Mouse (Mus musculus) left cerebral cortex, adult 2 months (tissue): ENCODE measurements around the gene Sp4. TPM values are rescaled to one million over a fixed set of nuclear protein-coding genes. Genes with fewer than 3 reads are reported as not detected.

ENCODE experiments used
- DNase-seq, 2 experiments: peaks; one replicate each; pipeline ENCODE4 v3.0.0; 2021 to 2022; ENCODE audit warnings: low spot score in 2 of 2, mixed read lengths in 1 of 2; ENCODE audit errors: extremely low spot score in 1 of 2
- H3K27ac ChIP-seq: fragments of 200-600 bp; 2 replicates; pipeline ENCODE4 v1.8.1; 2022
- H3K4me3 ChIP-seq: fragments of 200-600 bp; 2 replicates; pipeline ENCODE4 v1.8.1; 2022
- CTCF ChIP-seq: fragments of 200-600 bp; IDR thresholded peaks from 2 replicates; pipeline ENCODE4 v1.8.1; 2022; ENCODE audit warnings: antibody characterized with exemption, mild to moderate bottlenecking, moderate library complexity
- intact Hi-C: fragments of 180-260 bp; cut with DNase I; formaldehyde crosslinking; loops from one replicate; pipeline ENCODE4 v1.15.1; 2025
- total RNA-seq, 2 experiments: library from RNA; stranded (reverse); gene quantifications; 2 replicates each; pipeline ENCODE4 v1.2.3; 2021

Gene Sp4
- total RNA-seq, 2 experiments from 2014 or later: 27.6 to 29.6 TPM

DNA sequence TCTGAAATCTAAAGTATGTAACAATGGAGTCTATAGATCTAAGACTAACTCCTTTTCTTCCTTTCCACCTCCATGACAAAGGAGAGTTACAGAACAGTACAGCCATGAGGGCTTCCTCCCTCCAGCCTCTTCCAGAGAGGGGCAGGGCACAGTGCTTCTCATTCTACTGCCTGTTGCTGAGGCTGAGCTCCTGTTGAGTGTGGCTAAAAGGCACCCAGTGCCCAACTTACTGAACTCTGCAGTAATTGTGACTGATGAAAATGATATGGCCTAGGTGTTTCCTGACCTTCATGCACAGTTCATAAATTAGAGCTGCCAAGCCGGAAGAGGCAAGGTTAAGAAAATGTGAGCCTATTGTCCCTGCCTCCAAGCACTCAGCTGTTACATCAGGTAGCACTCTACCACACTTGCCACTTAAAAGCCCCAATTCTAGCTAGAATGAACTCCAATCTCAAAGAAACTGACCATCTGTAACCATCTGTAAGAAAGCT lies 45.9 kb downstream of the Sp4 start:
- no peak for DNase-seq
- intact Hi-C loops: no loop called here
- no peak overlapping the region for H3K4me3 ChIP-seq
- TF ChIP-seq CTCF: no peak
- H3K27ac ChIP-seq: no peak overlapping the region

DNA sequence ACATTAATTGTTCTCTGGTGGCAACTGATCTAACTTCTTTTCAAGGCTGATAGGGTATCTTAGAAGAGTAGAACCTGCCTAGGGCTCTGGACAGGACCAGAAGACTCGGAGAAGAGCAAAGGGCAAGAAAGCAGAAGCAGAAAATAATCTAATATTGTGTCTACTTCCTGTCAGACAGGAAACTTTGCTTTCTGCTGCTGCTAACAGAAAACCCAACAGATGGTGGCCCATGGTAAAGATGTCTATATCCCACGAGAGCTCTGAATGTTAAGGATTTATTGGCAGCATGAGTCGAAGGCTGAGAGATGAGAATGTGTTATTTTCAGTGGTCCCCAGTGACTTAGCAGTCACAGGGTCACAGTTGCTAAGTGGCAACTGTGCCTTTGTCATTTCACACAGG lies 80.1 kb downstream of the Sp4 start:
- DNase-seq: no peak
- no peak for TF ChIP-seq CTCF
- Histone ChIP-seq H3K27ac (no peak overlapping the region), H3K4me3 (no peak overlapping the region)
- intact Hi-C loops: no loop called here

DNA sequence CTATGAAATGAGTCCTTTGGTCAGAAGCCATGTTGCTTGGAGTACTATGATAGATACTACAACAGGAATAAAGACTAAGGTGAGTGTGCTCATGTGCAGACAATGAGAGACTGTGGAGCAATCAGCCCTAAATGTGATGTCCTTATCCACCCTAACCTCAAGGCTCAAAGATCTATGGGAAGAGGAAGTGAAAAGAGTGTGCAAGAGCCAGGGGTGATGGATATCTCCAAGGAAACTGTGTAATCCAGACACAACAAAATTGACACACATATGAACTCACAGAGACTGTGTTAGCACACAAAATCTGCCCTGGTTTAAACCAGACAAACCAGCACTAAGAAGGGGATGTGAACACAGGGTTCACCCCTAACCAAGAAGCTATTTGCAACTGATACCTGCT lies 81.2 kb downstream of the Sp4 start:
- no peak for DNase-seq
- H3K27ac ChIP-seq: no peak overlapping the region
- TF ChIP-seq CTCF: no peak
- H3K4me3 ChIP-seq: no peak overlapping the region
- intact Hi-C loops: no loop called here

DNA sequence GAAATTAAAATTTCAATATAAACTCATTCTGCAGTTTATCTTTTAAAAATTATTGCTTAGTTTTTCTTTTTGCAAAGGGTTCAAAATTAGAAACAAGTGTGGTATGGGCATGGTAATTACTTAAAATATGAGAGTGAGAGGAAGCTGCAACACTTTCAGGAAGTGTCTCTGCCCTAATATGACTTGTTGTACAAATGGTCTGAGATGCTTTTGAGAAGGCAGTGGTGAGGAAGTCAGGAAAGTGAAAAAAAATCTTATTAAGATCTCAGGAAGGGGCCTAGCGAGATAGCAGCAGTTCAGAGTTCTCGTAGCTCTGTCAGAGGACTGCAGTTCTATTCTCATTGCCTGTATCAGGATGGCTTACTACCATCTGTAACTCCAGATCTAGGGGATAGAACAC lies 89.1 kb downstream of the Sp4 start:
- H3K27ac ChIP-seq: no peak overlapping the region
- no peak for TF ChIP-seq CTCF
- H3K4me3 ChIP-seq: no peak overlapping the region
- no peak for DNase-seq
- intact Hi-C loops: loop anchor here (1.0 kb wide), 1 partner anchor 33 kb away; no protein-coding TSS in a partner anchor

DNA sequence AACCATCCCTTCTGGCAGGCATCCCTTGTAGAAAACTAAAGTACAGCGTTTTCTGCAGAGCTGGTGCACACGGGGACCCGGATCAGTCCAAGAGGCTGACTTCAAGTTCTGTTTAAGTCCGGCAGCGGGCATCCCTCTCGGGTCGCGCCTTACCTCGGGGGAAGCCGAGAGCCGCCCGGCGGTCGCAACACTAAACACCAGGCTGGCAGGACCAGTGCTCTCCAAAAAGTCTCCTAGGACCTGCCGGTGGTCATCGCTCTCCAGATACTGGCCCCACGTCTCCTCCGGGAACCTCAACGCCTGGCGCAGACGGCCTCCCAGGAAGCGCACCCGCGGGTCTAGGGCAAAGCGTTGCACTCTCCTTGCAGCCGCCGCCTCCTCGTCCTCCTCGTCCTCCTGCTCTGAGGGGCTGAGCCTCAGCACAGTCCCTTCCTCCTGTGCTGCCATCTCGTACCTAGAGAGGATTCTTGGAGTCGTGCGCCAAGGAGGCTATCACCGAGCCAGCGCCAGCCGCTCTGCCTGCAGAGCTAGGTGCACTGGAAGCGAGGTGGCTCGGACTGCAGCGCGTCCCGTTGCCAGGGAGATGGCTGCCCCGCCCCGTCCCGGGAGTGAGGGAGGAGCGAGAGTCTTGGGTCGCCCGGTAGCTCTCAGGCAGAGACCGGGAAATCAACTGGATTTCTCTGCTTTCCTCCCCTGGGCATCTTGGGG lies 102.7 kb downstream of the Sp4 start, which contains the start of gene Dnah11:
TSS of gene Dnah11 (minus strand) at position 658 of the 708 bp plus-strand sequence.
- intact Hi-C loops: loop anchor here (10.0 kb wide), 1 partner anchor 656 kb away; no protein-coding TSS in a partner anchor
- DNase-seq: peak; percentile 50 to 51
- Histone ChIP-seq H3K27ac (no peak within 1 kb of the TSS), H3K4me3 (peak within 1 kb of the TSS; percentile 45)
- no peak; the same call in 1 of the 2 replicates for TF ChIP-seq CTCF

DNA sequence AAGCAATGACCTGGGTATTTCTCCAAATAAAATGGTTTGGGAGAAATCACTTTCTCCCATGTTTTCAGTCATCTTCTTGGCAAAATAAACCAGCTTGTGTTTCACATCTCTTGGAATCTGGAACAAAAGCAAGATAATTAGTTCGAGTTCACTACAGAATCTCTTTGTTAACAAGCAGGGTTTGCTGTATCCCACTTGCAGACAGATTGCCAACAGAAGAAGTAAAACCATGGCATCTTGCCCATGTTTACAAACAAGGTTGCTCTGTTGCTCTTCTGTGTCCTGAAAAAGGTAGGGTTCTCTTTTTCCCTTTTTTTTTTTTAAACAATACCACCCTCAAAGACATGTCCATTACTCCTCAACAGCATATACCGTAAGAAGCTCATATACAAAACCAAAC lies 104.7 kb downstream of the Sp4 start:
- intact Hi-C loops: loop anchor here (10.0 kb wide), 1 partner anchor 658 kb away; no protein-coding TSS in a partner anchor
- Histone ChIP-seq H3K4me3 (no peak overlapping the region), H3K27ac (no peak overlapping the region)
- no peak for TF ChIP-seq CTCF
- no peak for DNase-seq

DNA sequence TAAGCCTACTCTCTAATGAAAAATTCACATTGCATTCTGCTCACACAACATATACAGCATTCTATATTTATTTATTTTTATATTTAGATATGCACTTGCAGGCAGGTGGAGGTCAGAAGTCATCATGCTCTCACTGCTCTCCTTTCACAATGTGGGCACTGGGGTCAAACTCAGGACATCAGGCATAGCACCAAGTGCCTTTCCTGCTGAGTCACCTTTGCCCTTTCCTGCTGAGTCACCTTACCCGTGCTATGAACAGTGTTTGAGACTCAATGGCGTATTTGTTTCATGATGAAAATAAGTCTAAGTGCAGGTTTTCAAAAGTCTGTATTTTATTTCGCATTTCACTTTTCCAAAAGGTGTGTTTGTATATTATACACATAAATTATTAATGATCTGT lies 111.7 kb downstream of the Sp4 start:
- TF ChIP-seq CTCF: no peak
- intact Hi-C loops: no loop called here
- Histone ChIP-seq H3K27ac (no peak overlapping the region), H3K4me3 (no peak overlapping the region)
- no peak for DNase-seq

DNA sequence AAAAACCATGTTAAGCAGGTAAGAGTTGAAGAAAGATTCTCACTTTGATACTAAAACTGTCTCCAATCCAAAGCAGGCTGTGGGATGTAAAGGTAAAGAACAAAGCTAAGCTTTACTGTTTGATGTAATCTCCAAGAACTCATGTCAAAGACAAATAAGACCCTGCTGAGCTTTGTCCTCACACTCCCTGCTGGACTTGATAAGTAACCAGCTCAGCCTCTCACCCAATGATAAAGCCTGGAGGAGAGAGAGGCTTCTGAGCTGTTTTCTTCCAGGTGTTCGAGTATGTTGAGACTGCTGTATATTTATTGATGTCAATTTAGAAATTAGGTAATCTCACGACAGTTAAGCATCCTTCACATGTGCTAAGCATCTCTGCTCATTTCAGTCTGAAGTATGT lies 113.6 kb downstream of the Sp4 start:
- no peak for DNase-seq
- intact Hi-C loops: no loop called here
- no peak overlapping the region for H3K27ac ChIP-seq
- no peak overlapping the region for H3K4me3 ChIP-seq
- TF ChIP-seq CTCF: no peak

DNA sequence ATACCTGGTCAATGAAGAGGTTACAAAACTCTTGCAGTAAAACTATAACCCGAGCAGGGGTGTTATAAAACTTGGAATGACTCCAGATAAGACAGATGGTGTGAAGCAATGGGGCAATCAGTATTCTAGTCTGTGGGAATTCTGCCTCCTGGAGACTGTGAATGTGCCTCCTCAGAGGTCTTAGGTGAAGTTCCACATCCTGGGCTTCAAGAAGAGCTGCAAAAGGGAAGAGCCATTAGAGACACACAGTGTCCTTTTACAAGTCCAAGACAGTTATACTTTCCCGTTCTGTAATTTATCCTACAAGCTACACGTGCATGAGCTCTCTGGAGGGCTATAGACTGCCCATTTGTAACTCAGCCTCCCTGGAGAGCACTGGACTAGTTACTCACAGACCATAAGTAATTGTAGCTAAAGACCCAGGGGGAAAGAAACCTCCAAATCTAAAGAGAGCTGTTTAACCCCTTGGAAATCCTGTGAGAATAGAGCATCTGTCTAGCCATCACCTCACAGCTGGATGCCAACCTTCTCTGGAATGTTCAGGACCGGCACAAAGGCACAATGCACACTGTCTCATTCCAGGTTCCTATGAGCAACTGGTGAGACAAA lies 114.3 kb downstream of the Sp4 start:
- no peak overlapping the region for H3K4me3 ChIP-seq
- intact Hi-C loops: no loop called here
- H3K27ac ChIP-seq: no peak overlapping the region
- TF ChIP-seq CTCF: no peak
- no peak for DNase-seq

DNA sequence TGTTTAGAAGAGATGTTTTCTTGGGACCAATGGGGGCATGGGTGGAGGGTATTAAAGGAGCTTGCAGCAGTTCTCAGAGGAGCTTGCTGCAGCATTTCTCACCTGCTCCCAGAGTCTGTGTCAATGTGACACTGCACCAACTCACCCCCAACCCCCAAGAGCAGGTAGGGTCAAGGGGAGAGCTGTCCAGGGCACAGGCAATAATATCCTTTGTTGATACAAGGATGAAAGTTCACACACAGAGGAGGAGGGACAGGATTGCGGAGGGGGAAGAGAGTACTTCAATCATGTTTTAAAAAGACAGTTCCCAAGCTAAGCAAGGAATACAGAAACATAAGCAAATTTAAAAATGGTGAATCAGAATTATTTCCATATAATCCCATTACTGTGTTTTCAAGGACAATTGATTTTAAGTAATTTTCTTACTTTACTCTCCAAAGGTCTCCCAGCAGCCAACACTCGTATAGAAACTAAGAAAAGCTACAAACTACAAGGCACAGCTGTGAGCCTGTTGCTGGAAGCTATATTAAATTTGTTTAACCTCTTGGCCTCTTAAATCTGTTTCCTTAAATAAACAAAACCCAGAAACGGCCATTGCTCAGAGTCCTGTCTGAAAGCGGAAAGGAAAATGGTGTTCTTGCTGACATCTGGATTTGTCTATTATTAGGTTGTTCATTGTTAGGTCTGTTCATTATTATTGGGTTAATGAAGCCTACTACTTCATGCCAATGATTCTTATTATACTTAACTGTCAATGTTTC lies 114.9 kb downstream of the Sp4 start:
- intact Hi-C loops: no loop called here
- no peak for TF ChIP-seq CTCF
- no peak overlapping the region for H3K27ac ChIP-seq
- H3K4me3 ChIP-seq: no peak overlapping the region
- no peak for DNase-seq

Other genes with a start within 250 kb of the Sp4 start
- under 1 TPM; 0.79 to 0.84 TPM for gene Dnah11, start 102.4 kb downstream of the Sp4 start, total RNA-seq